Mouse (Mus musculus): ENCODE data around the gene Tmem230.

DNA sequence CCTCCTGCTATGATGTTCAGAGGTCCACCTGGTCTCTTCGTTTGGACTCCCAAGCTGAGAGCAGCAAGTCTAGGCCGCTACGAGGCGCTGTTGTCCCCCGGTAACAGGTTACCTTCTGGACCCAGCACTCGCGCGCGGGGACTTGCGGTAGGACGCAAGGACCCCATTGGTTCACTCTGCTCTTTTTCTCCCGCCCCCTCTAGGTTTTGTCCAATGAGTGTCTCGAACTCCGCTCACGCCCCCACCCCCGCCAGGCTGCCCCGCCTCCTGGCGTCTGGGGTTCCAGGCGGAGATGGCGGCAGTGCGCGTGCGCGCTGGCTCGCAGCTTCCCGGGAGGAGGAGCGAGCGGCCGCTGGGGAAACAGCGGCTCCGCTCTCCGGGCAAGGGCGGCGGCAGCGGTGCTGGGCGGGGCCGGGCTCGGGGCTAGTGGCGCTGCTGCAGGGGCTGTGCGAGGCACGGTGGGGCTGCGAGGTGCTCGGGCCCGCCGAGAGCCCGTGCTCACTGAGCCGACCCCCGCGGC, 15.3 kb upstream of the Tmem230 start, which contains the start of gene Cds2:
- TF ChIP-seq CTCF (IDR thresholded peaks at IDR 0.05; ENCODE audit: low read depth) (peak; percentile 93), EP300 (IDR thresholded peaks at IDR 0.05; ENCODE audit: low read depth) (no peak)

Measured in heart, postnatal 0 days (tissue).